Mouse (Mus musculus): ENCODE measurements around the gene Mocs1. TPM values are rescaled to one million over a fixed set of nuclear protein-coding genes. Genes with fewer than 3 reads are reported as not detected.

The Mocs1 gene
- polyA plus RNA-seq, 1 experiment, result 15.0 TPM

GRCm38 (mm10) chr17:49416228-49416627, 11.9 kb upstream of the Mocs1 start:
- TF ChIP-seq CTCF (IDR thresholded peaks at IDR 0.05; ENCODE audit: low read depth, low read length), result no peak
- TF ChIP-seq EP300 (IDR thresholded peaks at IDR 0.05; ENCODE audit: insufficient read depth, low read depth, low read length), result no peak
- no peak for TF ChIP-seq POLR2A (IDR thresholded peaks at IDR 0.05; ENCODE audit: insufficient read depth, low read length)
- H3K36me3 ChIP-seq (ENCODE audit: control insufficient read depth, insufficient read depth, low read length, poor library complexity, severe bottlenecking), result no peaks in the 10 kb centered on the region
- no peaks in the 10 kb centered on the region for H3K27me3 ChIP-seq (ENCODE audit: control insufficient read depth, insufficient read depth, low read length, poor library complexity, severe bottlenecking)
- no peak overlapping the region for H3K9ac ChIP-seq (ENCODE audit: low read depth, poor library complexity, severe bottlenecking)
- no peaks in the 10 kb centered on the region for H3K9me3 ChIP-seq (replicated peaks; ENCODE audit: control insufficient read depth, insufficient read depth, low read length, poor library complexity, severe bottlenecking)
- H3K27ac ChIP-seq (ENCODE audit: insufficient read depth, low read length), result no peak overlapping the region
- H3K4me3 ChIP-seq (ENCODE audit: low read depth, low read length), result no peak overlapping the region
- H3K4me1 ChIP-seq (ENCODE audit: control insufficient read depth, insufficient read depth, low read length), result no peaks in the 10 kb centered on the region

GRCm38 (mm10) chr17:49419813-49420212, 8.3 kb upstream of the Mocs1 start:
- no peaks in the 10 kb centered on the region for H3K27me3 ChIP-seq (ENCODE audit: control insufficient read depth, insufficient read depth, low read length, poor library complexity, severe bottlenecking)
- no peaks in the 10 kb centered on the region for H3K4me1 ChIP-seq (ENCODE audit: control insufficient read depth, insufficient read depth, low read length)
- no peak overlapping the region for H3K27ac ChIP-seq (ENCODE audit: insufficient read depth, low read length)
- no peaks in the 10 kb centered on the region for H3K36me3 ChIP-seq (ENCODE audit: control insufficient read depth, insufficient read depth, low read length, poor library complexity, severe bottlenecking)
- H3K9me3 ChIP-seq (replicated peaks; ENCODE audit: control insufficient read depth, insufficient read depth, low read length, poor library complexity, severe bottlenecking), result no peaks in the 10 kb centered on the region
- H3K9ac ChIP-seq (ENCODE audit: low read depth, poor library complexity, severe bottlenecking), result no peak overlapping the region
- H3K4me3 ChIP-seq (ENCODE audit: low read depth, low read length), result no peak overlapping the region
- TF ChIP-seq CTCF (IDR thresholded peaks at IDR 0.05; ENCODE audit: low read depth, low read length) (no peak), EP300 (IDR thresholded peaks at IDR 0.05; ENCODE audit: insufficient read depth, low read depth, low read length) (no peak), POLR2A (IDR thresholded peaks at IDR 0.05; ENCODE audit: insufficient read depth, low read length) (no peak)

- Histone ChIP-seq H3K36me3 (ENCODE audit: control insufficient read depth, insufficient read depth, low read length, poor library complexity, severe bottlenecking) (no peaks in the 10 kb centered on the region), H3K27ac (ENCODE audit: insufficient read depth, low read length) (no peak overlapping the region), H3K27me3 (ENCODE audit: control insufficient read depth, insufficient read depth, low read length, poor library complexity, severe bottlenecking) (no peaks in the 10 kb centered on the region), H3K9ac (ENCODE audit: low read depth, poor library complexity, severe bottlenecking) (no peak overlapping the region), H3K4me3 (ENCODE audit: low read depth, low read length) (no peak overlapping the region), H3K9me3 (replicated peaks; ENCODE audit: control insufficient read depth, insufficient read depth, low read length, poor library complexity, severe bottlenecking) (no peaks in the 10 kb centered on the region), H3K4me1 (ENCODE audit: control insufficient read depth, insufficient read depth, low read length) (no peaks in the 10 kb centered on the region)
- TF ChIP-seq CTCF (IDR thresholded peaks at IDR 0.05; ENCODE audit: low read depth, low read length), result no peak
- no peak for TF ChIP-seq EP300 (IDR thresholded peaks at IDR 0.05; ENCODE audit: insufficient read depth, low read depth, low read length)
- no peak for TF ChIP-seq POLR2A (IDR thresholded peaks at IDR 0.05; ENCODE audit: insufficient read depth, low read length)
These were observed 5.7 kb upstream of the Mocs1 start for GRCm38 (mm10) chr17:49422286-49423066.

- Histone ChIP-seq H3K4me1 (ENCODE audit: control insufficient read depth, insufficient read depth, low read length) (no peaks in the 10 kb centered on the region), H3K4me3 (ENCODE audit: low read depth, low read length) (no peak overlapping the region), H3K27me3 (ENCODE audit: control insufficient read depth, insufficient read depth, low read length, poor library complexity, severe bottlenecking) (no peaks in the 10 kb centered on the region), H3K9me3 (replicated peaks; ENCODE audit: control insufficient read depth, insufficient read depth, low read length, poor library complexity, severe bottlenecking) (no peaks in the 10 kb centered on the region), H3K9ac (ENCODE audit: low read depth, poor library complexity, severe bottlenecking) (no peak overlapping the region), H3K36me3 (ENCODE audit: control insufficient read depth, insufficient read depth, low read length, poor library complexity, severe bottlenecking) (no peaks in the 10 kb centered on the region), H3K27ac (ENCODE audit: insufficient read depth, low read length) (no peak overlapping the region)
- TF ChIP-seq POLR2A (IDR thresholded peaks at IDR 0.05; ENCODE audit: insufficient read depth, low read length), result no peak
- no peak for TF ChIP-seq CTCF (IDR thresholded peaks at IDR 0.05; ENCODE audit: low read depth, low read length)
- TF ChIP-seq EP300 (IDR thresholded peaks at IDR 0.05; ENCODE audit: insufficient read depth, low read depth, low read length), result no peak
These were observed 5.2 kb upstream of the Mocs1 start for GRCm38 (mm10) chr17:49423067-49423325.

GRCm38 (mm10) chr17:49423872-49424271, 4.3 kb upstream of the Mocs1 start:
- TF ChIP-seq POLR2A (IDR thresholded peaks at IDR 0.05; ENCODE audit: insufficient read depth, low read length), result no peak
- no peak for TF ChIP-seq EP300 (IDR thresholded peaks at IDR 0.05; ENCODE audit: insufficient read depth, low read depth, low read length)
- TF ChIP-seq CTCF (IDR thresholded peaks at IDR 0.05; ENCODE audit: low read depth, low read length), result no peak
- H3K4me3 ChIP-seq (ENCODE audit: low read depth, low read length), result no peak overlapping the region
- H3K9ac ChIP-seq (ENCODE audit: low read depth, poor library complexity, severe bottlenecking), result no peak overlapping the region
- no peaks in the 10 kb centered on the region for H3K4me1 ChIP-seq (ENCODE audit: control insufficient read depth, insufficient read depth, low read length)
- H3K9me3 ChIP-seq (replicated peaks; ENCODE audit: control insufficient read depth, insufficient read depth, low read length, poor library complexity, severe bottlenecking), result no peaks in the 10 kb centered on the region
- H3K27ac ChIP-seq (ENCODE audit: insufficient read depth, low read length), result no peak overlapping the region
- H3K27me3 ChIP-seq (ENCODE audit: control insufficient read depth, insufficient read depth, low read length, poor library complexity, severe bottlenecking), result no peaks in the 10 kb centered on the region
- no peaks in the 10 kb centered on the region for H3K36me3 ChIP-seq (ENCODE audit: control insufficient read depth, insufficient read depth, low read length, poor library complexity, severe bottlenecking)

DNA sequence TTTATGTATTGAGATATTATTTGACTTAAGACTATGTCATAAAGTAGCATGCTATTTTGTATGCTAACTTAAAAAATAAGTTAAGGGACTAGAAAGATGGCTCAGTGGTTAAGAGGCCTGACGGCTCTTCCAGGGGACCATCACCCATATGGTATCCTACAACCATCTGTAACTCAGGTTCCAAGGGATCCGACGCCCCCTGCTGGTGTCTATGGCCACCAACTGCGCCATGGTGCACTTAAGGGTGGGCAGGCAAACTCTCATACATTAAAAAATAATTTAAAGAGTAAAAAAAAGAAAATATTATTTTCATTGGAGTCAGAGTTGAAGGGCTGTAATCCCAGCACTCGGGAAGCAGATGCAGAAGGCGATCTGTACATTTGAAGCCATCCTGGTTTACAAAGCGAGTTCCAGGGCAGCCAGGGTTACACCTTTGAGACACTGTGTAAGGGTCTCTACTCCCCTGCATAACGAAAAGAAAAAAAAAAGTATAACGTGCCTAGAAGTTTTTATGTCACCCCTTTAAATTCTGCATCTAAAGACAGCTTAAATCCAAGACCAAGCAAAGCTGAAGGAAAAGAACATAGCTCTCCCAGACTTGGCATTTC, 427 bp upstream of the Mocs1 start:
- no peaks in the 10 kb centered on the region for H3K36me3 ChIP-seq (ENCODE audit: control insufficient read depth, insufficient read depth, low read length, poor library complexity, severe bottlenecking)
- H3K27ac ChIP-seq (ENCODE audit: insufficient read depth, low read length), result no peak overlapping the region
- no peak for TF ChIP-seq POLR2A (IDR thresholded peaks at IDR 0.05; ENCODE audit: insufficient read depth, low read length)
- peak; percentile 64 for TF ChIP-seq CTCF (IDR thresholded peaks at IDR 0.05; ENCODE audit: low read depth, low read length)
- no peaks in the 10 kb centered on the region for H3K4me1 ChIP-seq (ENCODE audit: control insufficient read depth, insufficient read depth, low read length)
- H3K9ac ChIP-seq (ENCODE audit: low read depth, poor library complexity, severe bottlenecking), result no peak overlapping the region
- no peaks in the 10 kb centered on the region for H3K9me3 ChIP-seq (replicated peaks; ENCODE audit: control insufficient read depth, insufficient read depth, low read length, poor library complexity, severe bottlenecking)
- H3K4me3 ChIP-seq (ENCODE audit: low read depth, low read length), result peak overlapping the region; percentile 41
- no peaks in the 10 kb centered on the region for H3K27me3 ChIP-seq (ENCODE audit: control insufficient read depth, insufficient read depth, low read length, poor library complexity, severe bottlenecking)

All from ES-Bruce4 (cell line).